Mouse (Mus musculus) kidney, adult 18-20 months (tissue): ENCODE measurements around the gene Ift52.
"Not testable (repeated sequence)": the region's sequence is repeated elsewhere in the genome, so short reads cannot be mapped to it uniquely, and the experiment has no call there.

Experiments
- DNase-seq: peaks from one replicate; pipeline ENCODE4 v3.0.0; 2021

The Ift52 gene

DNA sequence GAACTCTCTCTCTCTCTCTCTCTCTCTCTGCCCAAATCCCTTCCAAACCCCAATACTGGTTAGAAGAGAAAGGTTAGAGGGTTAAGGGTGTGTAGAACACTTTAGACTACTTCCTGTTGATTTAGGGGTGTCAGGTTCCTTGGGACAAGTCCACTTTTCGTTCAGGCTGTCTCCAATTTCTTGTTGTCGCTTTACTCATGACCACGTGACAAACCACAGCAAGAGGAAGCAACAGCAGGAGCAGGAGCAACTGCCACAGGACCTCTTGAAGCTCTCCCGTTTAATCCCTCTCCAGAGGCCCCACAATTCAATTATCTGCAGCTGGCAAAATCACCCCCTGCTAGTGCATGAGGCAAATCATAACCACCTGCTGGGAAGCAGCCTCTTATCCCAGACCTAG is 15.5 kb downstream of the Ift52 start:
- no peak for DNase-seq

DNA sequence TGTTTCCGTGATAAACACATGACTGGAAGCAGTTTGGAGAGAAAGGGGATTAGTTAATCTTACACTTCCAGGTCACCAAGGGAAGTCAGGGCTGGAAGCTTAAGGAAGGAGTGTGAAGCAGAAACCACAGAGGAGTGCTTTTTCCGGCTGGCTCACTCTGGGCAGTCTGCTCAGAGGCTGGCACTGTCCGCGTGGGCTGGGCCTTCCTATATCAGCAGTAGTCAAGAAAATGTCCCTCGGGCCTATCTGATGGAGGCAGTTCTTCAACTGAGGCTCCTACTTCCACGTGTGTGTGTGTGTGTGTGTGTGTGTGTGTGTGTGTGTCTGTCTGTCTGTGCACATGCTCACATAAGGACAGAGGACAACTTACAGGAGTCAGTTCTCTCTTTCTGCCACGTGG is 22.8 kb downstream of the Ift52 start:
- no peak for DNase-seq

DNA sequence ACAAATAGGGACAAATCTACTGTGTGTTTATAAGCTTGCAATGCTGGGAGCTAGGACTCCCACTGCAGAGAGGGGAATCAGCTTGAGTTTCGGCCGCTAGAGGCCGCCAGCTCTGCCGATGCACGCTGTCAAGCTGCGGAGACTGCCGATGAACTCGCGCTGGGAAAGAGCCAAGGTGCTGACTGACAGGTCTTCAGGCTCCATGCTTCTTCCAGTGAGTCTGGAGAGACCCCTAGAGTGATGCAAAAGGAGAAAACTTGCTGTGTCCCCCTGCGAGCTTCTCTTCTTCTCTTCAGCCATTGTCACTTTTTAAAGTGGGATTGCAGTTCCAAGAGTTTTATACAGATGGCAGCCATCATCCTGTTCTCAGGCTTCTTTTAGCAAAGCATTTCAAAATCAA is 31.0 kb downstream of the Ift52 start:
- DNase-seq: peak; percentile 81

DNA sequence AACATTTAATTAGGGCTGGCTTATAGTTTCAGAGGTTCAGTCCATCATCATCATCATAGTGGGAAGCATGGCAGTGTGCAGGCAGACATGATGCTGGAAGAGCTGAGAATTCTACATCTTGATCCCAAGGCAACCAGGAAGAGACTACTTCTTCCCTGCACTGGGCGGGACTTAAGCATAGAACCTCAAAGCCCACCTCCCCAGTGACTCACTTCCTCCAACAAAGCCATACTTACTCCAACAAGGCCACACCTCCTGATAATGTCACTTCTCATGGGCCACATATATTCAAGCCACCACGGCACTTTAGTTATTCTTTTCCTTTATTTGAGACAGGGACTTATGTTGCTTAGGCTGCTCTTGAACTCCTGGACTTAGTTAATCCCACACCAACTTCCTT is 32.0 kb downstream of the Ift52 start:
- no peak for DNase-seq

DNA sequence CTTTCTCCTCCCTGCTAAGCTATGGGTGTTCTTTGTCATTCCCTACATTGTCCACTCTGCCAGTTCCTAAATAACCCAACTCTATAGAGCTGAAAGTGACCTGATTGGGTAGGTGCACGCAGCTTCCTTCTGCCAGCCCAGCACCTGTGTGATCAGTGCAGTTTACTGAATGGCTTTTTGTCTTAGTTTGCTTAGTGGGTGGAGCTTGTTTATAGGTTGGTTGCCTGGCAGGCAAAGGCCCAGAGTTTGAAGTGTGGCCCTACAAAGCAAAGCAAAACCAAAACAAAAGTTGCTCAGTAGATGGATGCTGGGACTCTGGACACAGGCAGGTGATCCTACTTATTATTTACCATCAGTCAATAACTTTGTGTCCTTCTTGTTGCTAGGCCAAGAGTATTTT is 34.5 kb downstream of the Ift52 start:
- DNase-seq: no peak

DNA sequence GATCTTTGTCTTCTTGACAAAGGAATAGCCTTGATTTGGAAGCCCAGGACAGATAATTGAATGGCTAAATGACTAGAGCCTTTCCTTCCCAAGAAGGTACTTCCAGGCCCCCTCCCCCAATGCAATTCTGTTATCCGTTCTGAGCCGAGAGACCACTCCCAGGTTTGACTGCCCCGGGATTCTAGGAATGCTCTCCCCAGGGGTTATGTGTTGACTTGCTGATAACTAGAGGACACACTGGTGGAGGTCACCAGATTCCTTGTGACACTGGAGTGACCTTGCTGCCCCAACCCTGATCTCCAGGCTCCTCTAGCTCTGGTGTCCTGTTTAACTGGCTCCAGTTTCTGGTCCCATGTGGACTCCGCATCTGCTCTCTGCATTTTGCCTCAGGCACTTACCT is 34.9 kb downstream of the Ift52 start:
- no peak for DNase-seq

DNA sequence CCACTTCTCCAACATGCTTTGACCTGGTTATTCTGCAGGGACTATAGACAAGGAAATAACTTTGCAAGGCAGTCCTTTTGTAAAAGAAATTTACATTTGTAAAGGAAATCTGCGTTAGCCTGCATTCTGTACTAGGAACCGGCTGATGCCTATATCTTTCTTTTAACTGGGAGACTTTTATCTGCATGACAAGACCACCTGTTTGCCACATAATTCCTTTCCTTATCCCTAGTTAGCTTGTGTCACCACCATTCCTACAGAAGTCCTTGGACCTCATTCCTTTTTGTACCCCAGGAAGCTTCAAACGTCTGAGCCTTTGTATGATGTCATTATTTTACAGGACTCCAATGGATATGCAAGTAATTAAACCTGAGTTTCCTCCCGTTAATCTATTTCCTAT is 35.7 kb downstream of the Ift52 start:
- DNase-seq: no peak

DNA sequence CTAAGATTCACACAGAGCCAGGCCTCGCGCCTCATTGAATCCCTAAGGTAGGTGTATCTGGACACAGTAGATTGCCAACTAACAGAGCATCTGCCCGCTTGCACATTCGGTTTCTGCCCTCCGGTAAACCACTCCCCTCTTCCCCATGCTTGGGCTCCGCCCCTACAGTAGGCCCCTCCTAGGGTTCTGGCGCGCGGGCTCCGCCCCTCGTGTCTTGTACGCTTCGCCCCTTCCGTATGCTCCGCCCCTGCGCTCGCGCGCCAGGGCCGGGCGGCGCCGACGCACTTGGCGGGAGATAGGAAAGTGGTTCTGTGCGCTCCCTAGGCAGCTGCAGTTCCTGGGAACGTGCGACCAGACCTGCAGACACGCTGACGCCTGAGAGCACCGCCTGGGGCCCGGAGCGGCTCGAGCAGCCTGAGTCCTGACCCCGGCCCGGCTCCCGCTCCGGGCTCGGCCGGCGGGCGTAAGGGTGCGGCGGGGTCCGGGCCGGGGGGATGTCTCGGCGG is 37.2 kb downstream of the Ift52 start, which contains the start of gene Mybl2:
Gene Mybl2, plus strand, starts transcription at position 353 of the 506 bp plus-strand sequence.
- DNase-seq: peak; percentile 91

DNA sequence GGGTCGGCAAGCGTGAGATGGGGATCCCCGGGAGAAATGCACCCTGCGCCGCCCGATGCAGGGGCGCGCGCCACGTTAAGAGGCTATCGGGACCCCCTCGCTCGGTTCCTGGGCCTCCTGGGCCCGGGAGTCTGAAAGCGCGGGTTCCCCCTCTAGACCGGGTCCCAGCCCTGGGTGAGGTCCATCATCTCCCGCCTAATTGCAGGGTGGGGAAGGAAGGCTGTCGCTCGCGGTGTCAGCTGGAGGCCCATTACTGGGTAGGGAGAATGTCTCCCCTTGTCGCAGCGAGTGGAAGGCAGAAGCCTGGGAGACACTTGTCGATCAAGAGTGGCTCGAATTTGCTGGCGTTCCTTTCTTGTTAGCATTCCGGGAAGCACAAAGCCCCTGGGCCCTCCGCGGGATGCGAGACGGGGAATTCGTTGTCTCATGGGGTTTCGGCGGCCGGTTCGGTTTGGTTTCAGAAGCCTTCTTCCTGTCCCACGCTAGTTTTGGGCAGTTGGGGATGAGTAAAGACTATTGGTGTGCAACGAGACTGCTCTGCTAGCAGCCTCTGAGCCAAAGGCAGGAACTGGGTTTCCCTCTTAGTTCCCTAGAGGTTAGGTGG is 37.8 kb downstream of the Ift52 start:
- DNase-seq: no peak

DNA sequence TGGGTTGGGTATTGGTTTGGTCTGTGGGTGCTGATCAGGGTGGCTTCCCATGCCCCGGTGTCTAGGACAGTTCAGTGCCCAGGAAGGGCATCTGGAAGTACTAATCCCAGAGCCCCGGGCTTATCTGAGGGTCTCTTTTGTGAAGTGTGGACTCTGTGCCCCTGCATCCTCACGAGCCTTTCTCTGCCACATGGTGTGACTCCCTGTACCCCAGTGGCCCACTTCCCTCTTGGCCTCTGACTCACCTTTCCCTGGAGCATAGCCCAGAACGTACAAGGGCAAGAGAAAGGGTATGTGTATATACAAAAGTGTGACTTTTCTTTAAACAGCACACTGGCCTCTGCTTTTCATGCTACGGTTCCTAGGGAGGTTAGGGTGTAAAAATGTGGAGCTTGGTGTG is 38.6 kb downstream of the Ift52 start:
- DNase-seq: no peak

DNA sequence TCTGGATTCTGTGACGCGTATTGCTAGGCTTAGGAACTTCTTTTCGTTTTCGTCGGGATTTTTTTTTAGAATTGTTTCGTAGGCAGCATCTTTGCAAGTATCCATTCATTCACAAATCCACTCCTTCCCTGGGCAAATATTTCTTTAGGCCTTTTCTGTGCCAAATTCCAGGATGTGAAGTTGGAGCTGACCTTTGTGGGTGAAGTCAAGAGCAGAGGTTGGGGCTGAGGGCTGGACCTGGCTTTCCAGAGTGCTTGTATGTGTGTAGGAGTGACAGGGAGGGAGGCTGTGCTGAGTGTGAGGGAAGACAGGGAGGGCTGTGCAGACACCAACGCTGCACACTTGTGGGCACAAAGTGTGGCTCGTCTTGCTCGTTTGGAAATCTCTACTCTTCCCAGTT is 39.4 kb downstream of the Ift52 start:
- DNase-seq: no peak

DNA sequence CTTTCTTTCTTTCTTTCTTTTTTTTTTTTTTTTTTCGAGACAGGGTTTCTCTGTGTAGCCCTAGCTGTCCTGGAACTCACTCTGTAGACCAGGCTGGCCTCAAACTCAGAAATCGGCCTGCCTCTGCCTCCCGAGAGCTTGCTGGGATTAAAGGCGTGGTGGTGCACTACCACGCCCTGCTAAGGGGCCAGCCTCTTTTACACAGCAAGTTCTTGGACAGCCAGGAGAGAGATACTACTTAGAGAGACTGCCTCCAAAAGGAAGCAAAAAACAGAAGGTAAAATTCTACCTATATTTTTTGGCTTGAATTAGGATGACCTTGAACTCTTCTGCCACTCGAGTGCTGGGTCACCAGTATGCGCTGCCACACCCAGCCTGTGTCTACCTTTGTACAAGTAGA is 41.8 kb downstream of the Ift52 start:
- not testable (repeated sequence) for DNase-seq

DNA sequence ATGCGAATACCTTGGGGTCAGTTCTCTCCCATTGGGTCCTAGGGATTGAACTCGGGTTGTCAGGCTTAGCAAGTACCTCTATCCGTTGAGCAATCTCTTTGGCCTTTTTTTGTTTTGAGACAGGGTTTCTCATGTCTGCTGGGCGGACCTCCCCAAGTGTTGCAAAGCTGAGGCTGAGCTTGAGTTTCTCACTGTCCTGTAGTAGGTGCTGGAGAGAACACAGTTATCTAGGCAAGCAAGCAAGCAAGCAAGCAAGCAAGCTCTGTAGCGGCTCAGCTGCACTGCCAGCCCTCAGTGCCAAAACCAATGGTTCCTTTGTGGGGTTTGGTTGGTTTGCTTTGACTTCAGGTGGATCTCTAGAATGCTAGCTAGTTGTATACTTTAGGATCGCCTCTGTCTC is 43.5 kb downstream of the Ift52 start:
- DNase-seq: no peak

DNA sequence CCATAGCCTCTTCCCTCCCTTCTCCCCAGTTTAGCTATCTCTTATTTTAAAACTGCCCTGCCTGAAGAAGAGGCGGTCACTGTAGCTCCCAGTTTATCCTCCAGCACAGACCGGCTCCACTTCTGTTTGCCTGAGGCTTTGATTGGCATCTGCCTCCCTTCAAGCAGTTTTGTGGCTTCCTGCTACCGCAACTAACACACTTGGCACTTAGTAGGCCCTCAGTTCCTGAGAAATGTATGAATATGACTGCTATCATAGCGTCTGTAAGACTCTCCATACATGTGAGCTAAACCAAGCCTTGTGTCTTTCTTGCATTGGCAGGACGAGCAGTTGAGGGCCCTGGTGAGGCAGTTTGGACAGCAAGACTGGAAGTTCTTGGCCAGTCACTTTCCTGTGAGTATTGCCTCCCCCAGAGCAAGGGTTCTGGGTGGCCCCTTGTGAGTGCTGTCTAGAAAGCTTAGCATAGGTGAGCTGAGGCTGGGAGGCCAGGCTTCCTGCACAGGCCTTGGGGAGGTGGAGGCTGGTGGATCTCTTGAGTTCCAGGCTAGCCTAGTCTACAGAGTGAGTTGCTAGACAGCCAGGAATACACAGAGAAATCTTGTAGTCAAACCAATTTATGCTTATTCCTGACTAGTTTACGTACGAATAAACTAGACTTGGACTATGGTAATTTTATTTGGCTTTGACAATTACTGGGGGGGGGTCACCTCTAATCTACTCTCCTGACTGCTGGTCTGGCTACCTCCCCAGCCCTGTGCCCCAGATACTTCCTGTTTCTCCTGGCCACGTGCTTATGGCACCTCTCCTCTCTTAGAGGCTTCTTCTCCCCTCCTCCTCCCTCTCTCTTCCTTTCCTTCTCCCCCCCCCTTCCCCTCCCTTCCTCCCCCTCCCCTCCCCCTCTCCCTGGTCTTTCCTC is 44.3 kb downstream of the Ift52 start:
- DNase-seq: no peak

DNA sequence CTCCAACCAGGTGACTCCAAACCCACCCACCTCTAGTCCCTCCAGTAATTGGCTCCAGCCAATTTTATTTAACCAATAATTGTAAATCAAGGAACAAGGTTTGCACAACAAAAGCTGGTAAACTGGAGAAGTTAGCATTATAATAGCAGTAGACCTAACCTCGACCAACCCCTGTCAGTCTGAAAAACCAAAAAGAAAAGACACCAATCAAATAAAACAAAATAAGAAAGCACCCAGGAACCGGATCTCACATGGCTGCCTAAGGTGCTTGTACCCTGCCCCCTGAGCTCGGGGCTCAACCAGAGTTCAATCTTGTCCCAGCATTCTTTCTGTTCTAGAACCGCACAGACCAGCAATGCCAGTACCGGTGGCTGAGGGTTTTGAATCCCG is 45.0 kb downstream of the Ift52 start:
- DNase-seq: no peak

DNA sequence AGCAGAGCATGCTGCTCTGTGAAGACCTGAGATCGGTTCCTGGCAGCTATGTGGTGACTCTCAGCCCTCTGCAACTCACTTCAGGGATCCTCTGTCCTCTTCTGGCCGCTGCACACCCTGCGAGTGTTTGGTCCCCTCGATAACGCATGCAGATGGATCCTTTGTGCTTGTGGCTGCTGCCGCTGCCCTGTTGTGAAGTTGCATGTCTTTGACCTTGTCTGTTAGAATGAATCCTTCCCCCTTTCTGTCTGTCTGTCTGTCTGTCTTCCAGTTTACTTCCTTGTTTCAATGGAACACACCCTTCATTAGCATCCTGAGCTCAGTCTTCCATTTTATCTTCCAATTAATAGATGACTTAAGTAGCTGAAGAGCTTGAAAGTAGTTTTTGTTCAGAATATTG is 49.2 kb downstream of the Ift52 start:
- DNase-seq: no peak

DNA sequence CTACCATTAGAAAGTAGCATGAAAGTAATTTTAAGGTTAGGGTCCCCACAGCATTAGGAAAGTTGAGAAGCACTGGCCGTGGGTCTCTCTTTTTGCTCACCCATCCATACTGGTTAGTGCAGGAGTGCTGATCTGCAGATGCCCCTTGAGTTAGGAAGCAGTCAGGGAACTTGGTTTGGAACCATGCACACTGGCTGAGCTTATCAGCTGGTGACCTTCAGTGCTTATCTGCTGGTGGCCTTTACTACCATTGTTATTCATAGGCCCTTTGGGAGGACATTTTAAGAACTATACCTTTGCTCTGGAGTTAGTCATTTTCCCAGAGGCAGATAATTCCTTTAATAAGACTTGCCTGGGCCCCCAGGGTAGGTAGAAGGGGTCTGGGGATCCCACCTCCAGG is 50.1 kb downstream of the Ift52 start:
- no peak for DNase-seq

DNA sequence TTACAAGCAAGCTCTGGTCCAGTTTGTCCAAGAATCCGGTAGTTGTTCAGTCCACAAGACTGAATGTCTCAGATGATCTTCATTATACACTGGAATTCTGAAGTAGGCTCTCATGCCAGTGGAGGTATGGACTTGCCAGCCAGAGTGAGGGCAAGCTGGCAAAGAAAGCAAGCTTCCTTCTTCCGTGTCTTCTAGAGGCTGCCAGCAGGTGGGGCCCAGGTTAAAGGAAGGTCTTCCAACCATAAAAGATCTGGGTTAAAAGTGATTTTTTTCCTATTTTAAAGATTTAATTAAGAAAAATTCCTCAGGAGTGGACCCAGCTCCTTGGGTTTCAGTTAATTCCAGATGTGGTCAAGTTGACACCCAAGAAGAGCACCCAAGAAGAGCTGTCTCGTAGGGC is 53.1 kb downstream of the Ift52 start:
- DNase-seq: no peak

DNA sequence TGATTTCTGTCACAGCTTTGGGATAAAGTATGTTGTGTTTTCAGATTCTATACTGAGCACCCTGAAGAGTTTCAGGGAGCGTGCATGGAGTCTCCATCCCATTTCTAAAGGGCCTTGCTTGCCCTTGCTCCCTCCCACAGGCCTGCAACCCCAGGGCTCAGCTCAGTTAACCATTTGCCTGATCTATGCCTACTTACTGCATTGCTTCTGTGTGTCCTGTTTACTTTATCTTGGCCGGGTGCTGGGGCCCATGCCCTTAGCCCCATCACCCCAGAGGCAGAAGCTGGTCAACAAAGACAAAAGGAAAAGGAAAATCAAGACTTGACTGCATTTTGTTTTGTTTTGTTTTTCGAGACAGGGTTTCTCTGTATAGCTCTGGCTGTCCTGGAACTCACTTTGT is 54.4 kb downstream of the Ift52 start:
- no peak for DNase-seq

DNA sequence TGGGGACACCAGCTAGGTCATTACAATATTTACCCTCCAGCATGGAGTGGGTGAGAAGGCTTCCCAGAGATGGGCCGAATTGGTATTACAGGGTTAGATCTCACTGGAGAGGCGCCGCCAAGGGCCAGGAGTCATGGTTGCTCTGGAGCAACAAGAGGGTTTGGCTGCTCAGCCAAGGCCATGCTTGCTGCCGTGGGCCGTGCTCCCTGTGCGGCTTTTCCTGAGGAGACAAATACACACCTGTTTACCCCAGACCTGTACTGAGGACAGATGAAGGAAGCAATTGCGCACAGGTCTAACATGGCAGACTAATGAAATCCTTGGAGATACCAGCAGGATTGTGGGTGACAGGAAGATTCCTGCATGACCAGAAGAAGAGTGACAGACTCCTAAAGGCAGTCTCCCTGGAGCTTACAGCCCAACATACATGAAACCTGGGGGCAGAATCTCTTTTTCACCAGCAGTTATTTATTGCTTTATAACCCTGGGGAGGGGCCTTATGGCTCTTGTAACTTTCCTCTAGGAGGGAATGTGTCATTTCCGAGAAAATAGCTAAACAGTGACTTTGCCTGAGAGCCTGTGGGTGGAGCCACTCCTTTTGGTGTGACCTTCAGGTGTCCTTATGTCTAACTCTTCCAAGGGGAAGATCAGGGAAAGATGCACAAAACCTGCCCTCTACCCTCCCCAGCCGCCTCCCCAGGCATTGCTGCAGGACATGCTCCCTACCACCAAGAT is 56.0 kb downstream of the Ift52 start:
- DNase-seq: no peak

DNA sequence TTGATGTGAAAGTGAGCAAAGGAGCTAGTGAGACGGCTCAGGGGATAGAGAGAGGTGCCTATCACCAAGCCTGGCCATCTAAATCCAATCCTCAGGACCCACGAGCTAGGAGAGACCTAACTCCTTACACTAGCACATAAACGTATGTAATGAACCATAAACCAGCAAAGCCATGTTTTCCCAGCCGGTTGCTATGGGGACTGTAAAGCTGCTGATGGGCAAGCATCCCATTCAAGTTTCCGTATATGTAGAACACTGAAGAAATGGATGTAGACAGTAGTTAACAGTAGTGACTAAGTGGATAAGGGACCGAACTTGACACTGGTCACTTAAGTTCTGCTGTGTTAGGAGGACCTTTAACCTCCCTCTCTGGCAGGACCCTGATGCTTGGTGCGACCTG is 56.9 kb downstream of the Ift52 start:
- no peak for DNase-seq

DNA sequence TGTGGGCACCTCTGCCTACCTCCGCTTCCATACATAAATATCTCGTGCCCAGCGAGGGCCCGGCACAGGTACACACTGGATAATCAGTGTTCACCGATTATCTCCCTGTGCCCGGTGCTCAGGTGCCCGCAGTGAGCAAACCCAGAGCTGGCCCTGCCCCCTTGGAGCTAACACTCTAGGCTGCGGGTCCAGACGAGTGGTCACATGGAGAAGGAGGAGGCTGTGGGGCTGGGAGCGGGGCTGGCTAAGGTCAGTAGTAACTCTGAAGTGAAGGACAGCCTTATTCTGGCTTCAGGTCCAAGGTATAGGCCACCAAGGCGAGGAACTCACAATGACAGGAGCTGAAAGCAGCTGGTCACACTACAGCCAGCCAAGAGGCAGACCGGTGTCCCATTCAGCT is 57.7 kb downstream of the Ift52 start:
- DNase-seq: no peak

DNA sequence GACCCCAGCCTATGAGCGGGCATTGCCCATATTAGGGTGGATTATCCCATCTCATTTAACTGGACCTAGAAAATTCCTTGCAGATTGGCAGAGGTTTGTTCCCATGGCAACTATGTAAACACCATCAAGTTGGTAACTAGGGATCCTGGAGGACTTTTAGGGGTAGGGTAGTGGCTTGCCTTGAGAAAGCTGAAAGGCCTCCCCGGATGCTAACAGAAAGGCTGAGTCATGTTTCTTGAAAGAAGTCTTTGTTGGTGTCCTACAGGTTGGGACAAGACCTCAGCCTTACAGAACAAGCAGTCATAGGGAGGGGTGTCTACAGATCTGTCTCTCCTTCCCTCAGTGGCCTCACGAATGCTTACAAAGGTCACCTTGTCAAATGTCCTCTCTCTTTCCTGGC is 58.1 kb downstream of the Ift52 start:
- no peak for DNase-seq

DNA sequence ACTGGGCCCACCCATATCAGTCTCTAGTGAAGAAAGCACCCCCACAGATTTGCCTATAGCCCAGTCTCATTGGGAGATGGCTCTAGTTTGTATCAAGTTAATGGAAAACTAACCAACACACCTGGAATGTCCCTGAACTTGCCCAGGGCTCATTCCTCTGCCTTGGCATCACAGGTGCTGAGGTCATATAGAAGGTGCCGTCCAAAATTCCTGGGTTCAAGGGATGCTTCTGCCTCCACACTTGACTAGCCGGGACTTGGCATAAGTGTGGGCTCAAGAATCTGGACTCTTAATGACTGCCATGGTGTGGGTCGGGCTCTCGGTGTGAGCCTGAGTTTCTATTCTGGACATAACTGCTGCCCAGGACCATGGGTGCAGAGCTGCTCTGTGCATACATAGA is 61.9 kb downstream of the Ift52 start:
- DNase-seq: no peak
